In genomic region chr15:79417379-79417778, GRCm38 (mm10) we compare ENCODE assay signal across 21 mouse cellular contexts. TPM values are rescaled to one million over a fixed set of nuclear protein-coding genes. Genes with fewer than 3 reads are reported as not detected.
A peak's percentile ranks its signal among the peaks of the same experiment; 100 is the strongest.
DNase-seq lines count a peak whose midpoint lies in the region; ATAC-seq and TF ChIP-seq lines count a peak whose summit lies in the region.
"Had no signal": no experiment of that assay in that cellular context is flagged by ENCODE, and none has a peak within 500 bp of the region (broad histone marks: within the 10 kb centered on the region; RNA-seq: fewer than 3 reads in every experiment).

No protein-coding gene starts in this region.

- 84% methylated on average over 3 of the region's 3 CpGs for WGBS in intestine, postnatal 0 days
- 82% methylated on average over 3 of the region's 3 CpGs for WGBS in intestine, embryonic 16.5 days
- WGBS in liver, postnatal 0 days (ENCODE audit: insufficient replicate concordance): 81% methylated on average over 3 of the region's 3 CpGs
- 94% methylated on average over 3 of the region's 3 CpGs for WGBS in hindbrain, embryonic 10.5 days

- DNase-seq in A20 (ENCODE audit: low read depth, low spot score): peak; percentile 26
- DNase-seq in liver, postnatal 0 days: no peak
- DNase-seq in right cerebral cortex, adult 2 months (ENCODE audit: low spot score in 2 of 2): no peak
- no peak for DNase-seq in hindbrain, embryonic 10.5 days (ENCODE audit: low spot score)
- DNase-seq: adrenal gland, adult 2 months; adrenal gland, postnatal 25 days; B cell, adult 2 months; cerebellum, adult 18-20 months; cerebellum, adult 9-11 months; heart, adult 18-20 months; heart, postnatal 10 days; heart, postnatal 4 days had no signal

- H3K4me3 ChIP-seq in intestine, postnatal 0 days (ENCODE audit: low read depth, low read length): no peak overlapping the region
- no peak overlapping the region for H3K4me3 ChIP-seq in intestine, embryonic 16.5 days (ENCODE audit: low read length)
- H3K4me3 ChIP-seq in E14TG2a.4 (replicated peaks; ENCODE audit: low read length): peak overlapping the region; percentile 35; the same call in 1 of the 2 replicates
- no peak overlapping the region for H3K4me3 ChIP-seq in liver, postnatal 0 days (ENCODE audit: low read depth, low read length)
- H3K4me3 ChIP-seq in hindbrain, embryonic 10.5 days: no peak overlapping the region
- H3K4me3 ChIP-seq: embryonic facial prominence, embryonic 10.5 days; heart, embryonic 10.5 days; hindbrain, embryonic 13.5 days had no signal

- no peaks in the 10 kb centered on the region for H3K9me3 ChIP-seq in intestine, postnatal 0 days (ENCODE audit: control insufficient read depth)
- H3K9me3 ChIP-seq in intestine, embryonic 16.5 days (ENCODE audit: control insufficient read depth, low read length): no peaks in the 10 kb centered on the region
- no peaks in the 10 kb centered on the region for H3K9me3 ChIP-seq in E14TG2a.4 (ENCODE audit: low read length)
- no peaks in the 10 kb centered on the region for H3K9me3 ChIP-seq in liver, postnatal 0 days (ENCODE audit: low read length)
- 0 out of 2 replicates have a peak, but pooled peaks cover 3% of the 10 kb centered on the region for H3K9me3 ChIP-seq in hindbrain, embryonic 10.5 days
- H3K9me3 ChIP-seq: embryonic facial prominence, embryonic 10.5 days; heart, embryonic 10.5 days; hindbrain, embryonic 13.5 days had no signal

- H3K4me2 ChIP-seq in intestine, postnatal 0 days (replicated peaks; ENCODE audit: low read depth): no peak overlapping the region
- no peak overlapping the region for H3K4me2 ChIP-seq in intestine, embryonic 16.5 days (ENCODE audit: low read depth, low read length)
- H3K4me2 ChIP-seq in liver, postnatal 0 days (ENCODE audit: low read depth, low read length): no peak overlapping the region
- H3K4me2 ChIP-seq: hindbrain, embryonic 13.5 days had no signal

- TF ChIP-seq CTCF in intestine, postnatal 0 days (IDR thresholded peaks at IDR 0.05; ENCODE audit: low read depth): no peak
- TF ChIP-seq CTCF in E14TG2a.4 (conservative IDR thresholded peaks at IDR 0.05; ENCODE audit: low read length): no peak
- no peak for TF ChIP-seq CTCF in liver, postnatal 0 days (IDR thresholded peaks at IDR 0.05; ENCODE audit: low read depth)

- TF ChIP-seq EP300 in liver, postnatal 0 days (IDR thresholded peaks at IDR 0.05; ENCODE audit: low read depth): no peak

- peaks cover 38% of the 10 kb centered on the region for H3K36me3 ChIP-seq in intestine, postnatal 0 days (ENCODE audit: control insufficient read depth, insufficient read depth)
- peaks cover 10% of the 10 kb centered on the region; the same call in 1 of the 2 replicates for H3K36me3 ChIP-seq in intestine, embryonic 16.5 days (ENCODE audit: control insufficient read depth, insufficient read depth, low read length)
- peaks cover 50% of the 10 kb centered on the region for H3K36me3 ChIP-seq in E14TG2a.4 (ENCODE audit: insufficient read depth, low read length)
- peaks cover 17% of the 10 kb centered on the region for H3K36me3 ChIP-seq in liver, postnatal 0 days (replicated peaks; ENCODE audit: insufficient read depth, low read length)
- peaks cover 63% of the 10 kb centered on the region for H3K36me3 ChIP-seq in hindbrain, embryonic 10.5 days

- ATAC-seq in intestine, postnatal 0 days: no peak
- no peak for ATAC-seq in intestine, embryonic 16.5 days
- no peak for ATAC-seq in liver, postnatal 0 days
- ATAC-seq: CD4-positive, CD25-positive, alpha-beta regulatory T cell, adult 4 months; forebrain, embryonic 14.5 days; hindbrain, postnatal 0 days had no signal

- no peaks in the 10 kb centered on the region for H3K4me1 ChIP-seq in intestine, postnatal 0 days (replicated peaks; ENCODE audit: control insufficient read depth, insufficient read depth, low read length)
- H3K4me1 ChIP-seq in intestine, embryonic 16.5 days (ENCODE audit: control insufficient read depth, insufficient read depth, low read length): no peaks in the 10 kb centered on the region
- peaks cover 87% of the 10 kb centered on the region for H3K4me1 ChIP-seq in E14TG2a.4 (replicated peaks; ENCODE audit: low read depth, low read length)
- peaks cover 21% of the 10 kb centered on the region for H3K4me1 ChIP-seq in liver, postnatal 0 days (ENCODE audit: insufficient read depth)
- no peaks in the 10 kb centered on the region for H3K4me1 ChIP-seq in hindbrain, embryonic 10.5 days (replicated peaks)

- H3K27me3 ChIP-seq in intestine, postnatal 0 days (replicated peaks; ENCODE audit: control insufficient read depth, insufficient read depth, low read length): no peaks in the 10 kb centered on the region
- H3K27me3 ChIP-seq in intestine, embryonic 16.5 days (replicated peaks; ENCODE audit: control insufficient read depth, insufficient read depth, low read length): no peaks in the 10 kb centered on the region
- no peaks in the 10 kb centered on the region for H3K27me3 ChIP-seq in E14TG2a.4 (ENCODE audit: insufficient read depth, low read length)
- no peaks in the 10 kb centered on the region for H3K27me3 ChIP-seq in liver, postnatal 0 days (ENCODE audit: insufficient read depth, low read length)
- H3K27me3 ChIP-seq in hindbrain, embryonic 10.5 days (ENCODE audit: insufficient read depth, poor library complexity, severe bottlenecking): no peaks in the 10 kb centered on the region
- H3K27me3 ChIP-seq: hindbrain, embryonic 13.5 days had no signal

- H3K9ac ChIP-seq in intestine, postnatal 0 days (ENCODE audit: low read depth, low read length): no peak overlapping the region
- no peak overlapping the region for H3K9ac ChIP-seq in intestine, embryonic 16.5 days (ENCODE audit: low read depth, low read length)
- H3K9ac ChIP-seq in liver, postnatal 0 days (replicated peaks): no peak overlapping the region
- H3K9ac ChIP-seq: hindbrain, embryonic 13.5 days had no signal

- peak overlapping the region; percentile 41; the same call in 1 of the 2 replicates for H3K27ac ChIP-seq in intestine, postnatal 0 days (ENCODE audit: low read depth, low read length)
- H3K27ac ChIP-seq in intestine, embryonic 16.5 days (ENCODE audit: low read length): no peak overlapping the region
- H3K27ac ChIP-seq in liver, postnatal 0 days (ENCODE audit: low read depth): peak overlapping the region; percentile 2; the same call in 1 of the 2 replicates
- no peak overlapping the region for H3K27ac ChIP-seq in hindbrain, embryonic 10.5 days
- H3K27ac ChIP-seq: embryonic facial prominence, embryonic 10.5 days; heart, embryonic 10.5 days; hindbrain, embryonic 13.5 days; hindbrain, postnatal 0 days had no signal

RNA-seq across cellular contexts. Expression of gene Tmem184b, which starts 14.0 kb away (rescaled TPM):
- polyA plus RNA-seq in intestine, postnatal 0 days (2015; fragmentation: Nextera tagmentation; extraction: Ambion mirVana): 32.7 and 34.1 TPM in 2 replicates
- 43.6 and 46.4 TPM in 2 replicates for polyA plus RNA-seq in intestine, embryonic 16.5 days (2015; fragmentation: Nextera tagmentation; extraction: Ambion mirVana)
- 6.6 and 8.4 TPM in 2 replicates for polyA plus RNA-seq in liver, postnatal 0 days (2015; fragmentation: Nextera tagmentation; extraction: Ambion mirVana)
- 54.8 and 56.2 TPM in 2 replicates for polyA plus RNA-seq in hindbrain, embryonic 10.5 days (2016; fragmentation: Nextera tagmentation; extraction: Ambion mirVana)

RNA-seq across cellular contexts. Expression of gene Csnk1e, which starts 38.0 kb away (rescaled TPM):
- polyA plus RNA-seq in intestine, postnatal 0 days (2015; fragmentation: Nextera tagmentation; extraction: Ambion mirVana): 18.2 and 25.7 TPM in 2 replicates
- 28.9 and 30.8 TPM in 2 replicates for polyA plus RNA-seq in intestine, embryonic 16.5 days (2015; fragmentation: Nextera tagmentation; extraction: Ambion mirVana)
- 7.5 and 8.9 TPM in 2 replicates for polyA plus RNA-seq in liver, postnatal 0 days (2015; fragmentation: Nextera tagmentation; extraction: Ambion mirVana)
- polyA plus RNA-seq in hindbrain, embryonic 10.5 days (2016; fragmentation: Nextera tagmentation; extraction: Ambion mirVana): 148 and 190 TPM in 2 replicates

Comparison
In these comparisons a context has a peak if more than half of its experiments do, and no peak if none do; other contexts are left out.
1. H3K27ac ChIP-seq: peak in intestine, postnatal 0 days (single experiment) and liver, postnatal 0 days (single experiment); none in intestine, embryonic 16.5 days (single experiment) and hindbrain, embryonic 10.5 days (single experiment).